ENCODE assay signal across 8 mouse cellular contexts in genomic region chr16:21246391-21247036, GRCm38 (mm10). TPM values are rescaled to one million over a fixed set of nuclear protein-coding genes. Genes with fewer than 3 reads are reported as not detected.
DNase-seq lines count a peak whose midpoint lies in the region; ATAC-seq lines count a peak whose summit lies in the region.

No protein-coding gene starts in this region.

- peaks cover 38% of the 10 kb centered on the region for H3K4me1 ChIP-seq in kidney, embryonic 16.5 days (ENCODE audit: insufficient read depth, low read length)
- peaks cover 33% of the 10 kb centered on the region for H3K4me1 ChIP-seq in heart, embryonic 11.5 days (ENCODE audit: control insufficient read depth, insufficient read depth, low read length)
- H3K4me1 ChIP-seq in limb, embryonic 10.5 days = peaks cover 79% of the 10 kb centered on the region
- peaks cover 32% of the 10 kb centered on the region for H3K4me1 ChIP-seq in midbrain, embryonic 14.5 days (ENCODE audit: control insufficient read depth, insufficient read depth, low read length)

- H3K9me3 ChIP-seq in kidney, embryonic 16.5 days (ENCODE audit: low read length) = no peaks in the 10 kb centered on the region
- H3K9me3 ChIP-seq in heart, embryonic 11.5 days (replicated peaks; ENCODE audit: control insufficient read depth, low read length) = no peaks in the 10 kb centered on the region
- no peaks in the 10 kb centered on the region for H3K9me3 ChIP-seq in limb, embryonic 10.5 days (replicated peaks)
- H3K9me3 ChIP-seq in midbrain, embryonic 14.5 days (ENCODE audit: control insufficient read depth, low read length) = no peaks in the 10 kb centered on the region

- peak overlapping the region; percentile 71 for H3K27ac ChIP-seq in kidney, embryonic 16.5 days (ENCODE audit: low read length)
- H3K27ac ChIP-seq in heart, embryonic 11.5 days (ENCODE audit: low read depth, low read length) = peak overlapping the region; percentile 83
- H3K27ac ChIP-seq in limb, embryonic 10.5 days = peak overlapping the region; percentile 92
- 0 out of 2 replicates have a peak overlapping the region, but pooled peaks have one; percentile 1 for H3K27ac ChIP-seq in midbrain, embryonic 14.5 days (replicated peaks; ENCODE audit: low read depth, low read length)

- under 1% methylated on average over 30 of the region's 33 CpGs for WGBS in kidney, embryonic 16.5 days
- under 1% methylated on average over 24 of the region's 33 CpGs for WGBS in heart, embryonic 11.5 days (ENCODE audit: insufficient replicate concordance)
- WGBS in limb, embryonic 10.5 days = 2% methylated on average over 33 of the region's 33 CpGs
- WGBS in midbrain, embryonic 14.5 days = under 1% methylated on average over 33 of the region's 33 CpGs

- H3K9ac ChIP-seq in kidney, embryonic 16.5 days (replicated peaks; ENCODE audit: low read length) = peak overlapping the region; percentile 69
- peak overlapping the region; percentile 69 for H3K9ac ChIP-seq in heart, embryonic 11.5 days (ENCODE audit: low read depth, low read length)
- peak overlapping the region; percentile 48 for H3K9ac ChIP-seq in midbrain, embryonic 14.5 days (replicated peaks; ENCODE audit: low read length)

- H3K4me3 ChIP-seq in kidney, embryonic 16.5 days (ENCODE audit: low read length) = peak overlapping the region; percentile 51
- H3K4me3 ChIP-seq in heart, embryonic 11.5 days (ENCODE audit: low read depth, low read length) = peak overlapping the region; percentile 52
- H3K4me3 ChIP-seq in limb, embryonic 10.5 days = peak overlapping the region; percentile 60
- peak overlapping the region; percentile 39 for H3K4me3 ChIP-seq in midbrain, embryonic 14.5 days (replicated peaks; ENCODE audit: low read depth, low read length)

- no peaks in the 10 kb centered on the region for H3K36me3 ChIP-seq in kidney, embryonic 16.5 days (ENCODE audit: insufficient read depth, low read length)
- no peaks in the 10 kb centered on the region for H3K36me3 ChIP-seq in heart, embryonic 11.5 days (ENCODE audit: control insufficient read depth, insufficient read depth, low read length)
- no peaks in the 10 kb centered on the region for H3K36me3 ChIP-seq in limb, embryonic 10.5 days
- H3K36me3 ChIP-seq in midbrain, embryonic 14.5 days (ENCODE audit: control insufficient read depth, insufficient read depth, low read length) = no peaks in the 10 kb centered on the region

- DNase-seq in kidney, adult 11 months = no peak
- peak; percentile 41 for DNase-seq in adrenal gland, postnatal 25 days
- peak; percentile 76 for DNase-seq in limb, embryonic 10.5 days (ENCODE audit: low spot score)
- DNase-seq in midbrain, embryonic 14.5 days = peak; percentile 71
- peak; percentile 44 to 74 for DNase-seq in urinary bladder, postnatal 4 days (ENCODE audit: low spot score in 2 of 2)
- no peak for DNase-seq in spleen, postnatal 4 days (ENCODE audit: low spot score in 2 of 2)

- peaks cover 75% of the 10 kb centered on the region for H3K27me3 ChIP-seq in kidney, embryonic 16.5 days (ENCODE audit: insufficient read depth, low read length)
- H3K27me3 ChIP-seq in heart, embryonic 11.5 days (ENCODE audit: control insufficient read depth, insufficient read depth, low read length) = 0 out of 2 replicates have a peak, but pooled peaks cover 8% of the 10 kb centered on the region
- peaks cover 58% of the 10 kb centered on the region for H3K27me3 ChIP-seq in limb, embryonic 10.5 days (ENCODE audit: low read depth, poor library complexity, severe bottlenecking)
- H3K27me3 ChIP-seq in midbrain, embryonic 14.5 days (ENCODE audit: control insufficient read depth, insufficient read depth, low read length) = peaks cover 27% of the 10 kb centered on the region

- peak; percentile 57 for ATAC-seq in kidney, embryonic 16.5 days (ENCODE audit: low FRiP score, low TSS enrichment)
- ATAC-seq in heart, embryonic 11.5 days (replicated peaks; ENCODE audit: insufficient number of reproducible peaks, low FRiP score, low TSS enrichment) = peak; percentile 54
- peak; percentile 18; the same call in 1 of the 2 replicates for ATAC-seq in midbrain, embryonic 14.5 days (ENCODE audit: low FRiP score, low TSS enrichment)

- peak overlapping the region; percentile 86 for H3K4me2 ChIP-seq in kidney, embryonic 16.5 days (replicated peaks; ENCODE audit: low read depth, low read length)
- H3K4me2 ChIP-seq in heart, embryonic 11.5 days = peak overlapping the region; percentile 91
- H3K4me2 ChIP-seq in midbrain, embryonic 14.5 days (ENCODE audit: low read length) = peak overlapping the region; percentile 86

RNA-seq across cellular contexts. Expression of gene Ephb3, which starts 42.0 kb away (rescaled TPM):
- 21.8 and 23.4 TPM in 2 replicates for polyA plus RNA-seq in kidney, embryonic 16.5 days (2015; fragmentation: Nextera tagmentation; extraction: Ambion mirVana)
- total RNA-seq in adrenal gland, postnatal 25 days (2021) = 1.9 and 2.3 TPM in 2 replicates
- polyA plus RNA-seq in heart, embryonic 11.5 days (2014; fragmentation: Nextera tagmentation; extraction: Ambion mirVana) = 12.9 and 16.0 TPM in 2 replicates
- 31.0 and 48.3 TPM in 2 replicates for polyA plus RNA-seq in limb, embryonic 10.5 days (2016; fragmentation: Nextera tagmentation; extraction: Ambion mirVana)
- 12.3 and 14.0 TPM in 2 replicates for polyA plus RNA-seq in midbrain, embryonic 14.5 days (2014; fragmentation: Nextera tagmentation; extraction: Ambion mirVana)

Comparison
In these comparisons a context has a peak if more than half of its experiments do, and no peak if none do; other contexts are left out.
1. H3K27ac ChIP-seq: peak in every context shown above with its lines; median percentile 92 in limb, embryonic 10.5 days; 83 in heart, embryonic 11.5 days; 71 in kidney, embryonic 16.5 days; 1 in midbrain, embryonic 14.5 days.
2. DNase-seq: peak in adrenal gland, postnatal 25 days (single experiment), limb, embryonic 10.5 days (single experiment), midbrain, embryonic 14.5 days (single experiment) and urinary bladder, postnatal 4 days (2 of 2); none in kidney, adult 11 months (single experiment) and spleen, postnatal 4 days (0 of 2).
3. Peak in every context shown above with its lines, with median percentiles within 50 percentile points of each other: ATAC-seq, H3K4me2 ChIP-seq, H3K4me3 ChIP-seq and H3K9ac ChIP-seq.